8 mouse cellular contexts compared by ENCODE assay signal in the genomic region with DNA sequence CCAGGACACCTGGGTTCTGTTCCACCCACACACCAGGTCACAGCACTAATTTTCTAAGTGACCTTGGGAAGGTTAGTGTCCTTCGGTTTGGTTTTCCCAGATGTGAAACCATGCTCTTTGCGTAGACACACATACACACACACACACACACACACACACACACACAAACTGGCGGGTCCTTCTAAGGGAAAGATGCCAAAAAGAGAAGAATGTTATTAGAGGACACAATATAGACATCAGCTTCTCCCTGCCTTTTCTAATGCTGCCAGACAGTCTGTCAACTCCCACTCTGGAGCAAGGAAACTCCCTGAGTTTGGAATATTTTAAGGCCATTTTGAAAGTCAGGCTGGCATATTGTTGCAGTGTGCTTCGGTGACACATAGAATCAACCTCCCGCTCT. TPM values are rescaled to one million over a fixed set of nuclear protein-coding genes. Genes with fewer than 3 reads are reported as not detected.
DNase-seq lines count a peak whose midpoint lies in the region; ATAC-seq and TF ChIP-seq lines count a peak whose summit lies in the region.

No protein-coding gene starts in this region.

- H3K4me3 ChIP-seq in cerebellum, adult 2 months (replicated peaks; ENCODE audit: insufficient read depth, low read depth, low read length) = peak overlapping the region; percentile 85
- peak overlapping the region; percentile 62 for H3K4me3 ChIP-seq in forebrain, embryonic 11.5 days (ENCODE audit: low read depth, low read length)
- peak overlapping the region; percentile 75 for H3K4me3 ChIP-seq in midbrain, embryonic 15.5 days

- peak overlapping the region; percentile 92 for H3K4me2 ChIP-seq in forebrain, embryonic 11.5 days (ENCODE audit: low read depth, low read length, severe bottlenecking)
- H3K4me2 ChIP-seq in midbrain, embryonic 15.5 days = peak overlapping the region; percentile 88

- DNase-seq in cerebellum, adult 2 months = no peak
- DNase-seq in cerebellum, adult 8-10 months = no peak
- peak; percentile 50 for DNase-seq in 3134 (ENCODE audit: extremely low read depth, insufficient read length, low spot score)
- DNase-seq in forebrain, embryonic 11.5 days (ENCODE audit: low spot score) = no peak
- peak; percentile 31 to 32 for DNase-seq in kidney, postnatal 25 days
- no peak for DNase-seq in thymus, postnatal 14 days
- DNase-seq in cerebellum, adult 11 months = no peak

- TF ChIP-seq POLR2A in cerebellum, adult 2 months (IDR thresholded peaks at IDR 0.05; ENCODE audit: borderline replicate concordance, insufficient read depth, low read length) = no peak

- H3K9me3 ChIP-seq in forebrain, embryonic 11.5 days (ENCODE audit: control insufficient read depth, low read length) = no peaks in the 10 kb centered on the region
- no peaks in the 10 kb centered on the region for H3K9me3 ChIP-seq in midbrain, embryonic 15.5 days

- H3K27me3 ChIP-seq in cerebellum, adult 2 months (ENCODE audit: control insufficient read depth, insufficient read depth, low read length) = no peaks in the 10 kb centered on the region
- H3K27me3 ChIP-seq in forebrain, embryonic 11.5 days (ENCODE audit: control insufficient read depth, insufficient read depth, low read length) = peaks cover 10% of the 10 kb centered on the region; the same call in 1 of the 2 replicates
- no peaks in the 10 kb centered on the region for H3K27me3 ChIP-seq in midbrain, embryonic 15.5 days (replicated peaks)

- WGBS in cerebellum, adult 2 months = 23% methylated on average over 5 of the region's 5 CpGs
- 18% methylated on average over 5 of the region's 5 CpGs for WGBS in forebrain, embryonic 11.5 days
- 5% methylated on average over 5 of the region's 5 CpGs for WGBS in midbrain, embryonic 15.5 days

- no peak overlapping the region for H3K9ac ChIP-seq in forebrain, embryonic 11.5 days (ENCODE audit: low read length)
- H3K9ac ChIP-seq in midbrain, embryonic 15.5 days = peak overlapping the region; percentile 82

- no peak overlapping the region; the same call in 1 of the 2 replicates for H3K27ac ChIP-seq in cerebellum, adult 2 months (ENCODE audit: insufficient read depth, low read length)
- H3K27ac ChIP-seq in forebrain, embryonic 11.5 days (ENCODE audit: low read depth, low read length) = no peak overlapping the region
- peak overlapping the region; percentile 88 for H3K27ac ChIP-seq in midbrain, embryonic 15.5 days

- no peaks in the 10 kb centered on the region for H3K36me3 ChIP-seq in forebrain, embryonic 11.5 days (ENCODE audit: control insufficient read depth, insufficient read depth, low read length)
- H3K36me3 ChIP-seq in midbrain, embryonic 15.5 days (replicated peaks) = no peaks in the 10 kb centered on the region

- no peaks in the 10 kb centered on the region for H3K4me1 ChIP-seq in cerebellum, adult 2 months (ENCODE audit: control insufficient read depth, insufficient read depth, low read length)
- H3K4me1 ChIP-seq in forebrain, embryonic 11.5 days (replicated peaks; ENCODE audit: control insufficient read depth, insufficient read depth, low read length) = no peaks in the 10 kb centered on the region
- H3K4me1 ChIP-seq in midbrain, embryonic 15.5 days = peaks cover 18% of the 10 kb centered on the region

- no peak for TF ChIP-seq CTCF in cerebellum, adult 2 months (IDR thresholded peaks at IDR 0.05; ENCODE audit: borderline replicate concordance, insufficient read depth, low read depth, low read length)

- ATAC-seq in forebrain, embryonic 11.5 days (replicated peaks; ENCODE audit: low FRiP score) = no peak
- peak; percentile 27; the same call in 1 of the 2 replicates for ATAC-seq in midbrain, embryonic 15.5 days (replicated peaks)

RNA-seq across cellular contexts. Expression of gene Rbms1, which starts 0.6 kb away (rescaled TPM):
- polyA plus RNA-seq in cerebellum, adult 2 months (2012; rRNA removed) = 23.5 and 25.5 TPM in 2 replicates
- polyA plus RNA-seq in forebrain, embryonic 11.5 days (2014; fragmentation: Nextera tagmentation; extraction: Ambion mirVana) = 37.8 and 39.5 TPM in 2 replicates
- 50.5 and 50.9 TPM in 2 replicates for polyA plus RNA-seq in midbrain, embryonic 15.5 days (2015; fragmentation: Nextera tagmentation; extraction: Ambion mirVana)

Comparison
In these comparisons a context has a peak if more than half of its experiments do, and no peak if none do; other contexts are left out.
1. DNase-seq: peak in 3134 (single experiment) and kidney, postnatal 25 days (2 of 2); none in cerebellum, adult 2 months (0 of 2), cerebellum, adult 8-10 months (single experiment), forebrain, embryonic 11.5 days (single experiment), thymus, postnatal 14 days (single experiment) and cerebellum, adult 11 months (single experiment).
2. Peak in every context shown above with its lines, with median percentiles within 50 percentile points of each other: H3K4me3 ChIP-seq.